Mouse (Mus musculus) megakaryocyte, embryonic 14.5 days (primary cell): Measurements from ENCODE around the gene Dcp1a. TPM values are rescaled to one million over a fixed set of nuclear protein-coding genes. Genes with fewer than 3 reads are reported as not detected.

Source experiments
- H3K27me3 ChIP-seq: replicated peaks from 2 replicates; pipeline ENCODE3; 2012; ENCODE audit warnings: inconsistent platforms
- H3K36me3 ChIP-seq: replicated peaks from 2 replicates; pipeline ENCODE3; 2012; ENCODE audit warnings: low read length, inconsistent platforms, mixed read lengths
- H3K4me1 ChIP-seq: 2 replicates; pipeline ENCODE4 v1.6.1; 2012; ENCODE audit warnings: inconsistent platforms
- H3K4me3 ChIP-seq: replicated peaks from 2 replicates; pipeline ENCODE3; 2012; ENCODE audit warnings: moderate library complexity, mild to moderate bottlenecking, inconsistent platforms
- H3K9me3 ChIP-seq: 2 replicates; pipeline ENCODE4 v1.6.1; 2012; ENCODE audit warnings: inconsistent platforms
- FLI1 ChIP-seq: IDR thresholded peaks from 2 replicates; pipeline ENCODE4 v1.6.1; 2012; ENCODE audit warnings: low read length, inconsistent platforms, mixed read lengths
- GATA1 ChIP-seq: IDR thresholded peaks from 3 replicates; pipeline ENCODE4 v1.6.1; 2012; ENCODE audit warnings: mixed read lengths, low read length, inconsistent platforms, borderline replicate concordance
- polyA plus RNA-seq: library from polyadenylated mRNA; stranded (reverse); fragments of >175 nt; gene quantifications from 2 replicates; pipeline ENCODE4 v1.2.3, GENCODE M21; 2012; ENCODE audit warnings: low replicate concordance; ENCODE audit not compliant: insufficient read depth

The Dcp1a gene
- polyA plus RNA-seq, 1 experiment: 22.3 TPM

DNA sequence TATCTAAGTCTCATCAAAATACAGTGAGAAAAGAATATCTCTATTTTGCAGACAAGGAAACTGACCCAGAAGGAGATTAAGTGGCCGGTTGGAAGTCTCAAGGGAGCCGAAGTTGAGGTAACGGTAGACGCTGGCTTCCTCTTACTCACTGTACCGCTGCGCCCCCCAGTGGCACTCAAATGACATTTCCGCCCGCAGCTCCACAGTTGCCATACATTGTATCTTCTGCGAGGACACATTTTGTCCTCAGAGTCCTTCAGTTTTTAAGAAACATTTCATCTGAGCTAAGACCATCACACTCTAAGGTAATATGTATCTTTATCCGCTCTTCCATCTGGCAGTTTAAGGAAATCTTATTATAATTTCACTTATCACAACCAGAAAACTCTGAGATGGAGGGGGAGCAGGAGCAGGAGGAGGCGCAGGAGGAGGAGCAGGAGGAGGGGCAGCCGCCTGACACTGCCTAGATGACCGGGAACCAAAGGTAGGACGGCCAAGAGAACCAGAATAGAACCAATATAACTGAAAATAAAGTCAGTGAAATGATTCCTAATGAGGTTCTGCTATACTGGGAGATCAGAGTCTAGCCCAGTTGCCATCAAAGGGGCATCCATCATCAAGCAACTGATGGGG, 19.3 kb upstream of the Dcp1a start:
- no peak for TF ChIP-seq FLI1
- TF ChIP-seq GATA1: no peak
- Histone ChIP-seq H3K9me3 (no peaks in the 10 kb centered on the region), H3K4me1 (peaks cover 44% of the 10 kb centered on the region), H3K4me3 (peak overlapping the region; percentile 21), H3K36me3 (no peaks in the 10 kb centered on the region), H3K27me3 (peaks cover 26% of the 10 kb centered on the region)

DNA sequence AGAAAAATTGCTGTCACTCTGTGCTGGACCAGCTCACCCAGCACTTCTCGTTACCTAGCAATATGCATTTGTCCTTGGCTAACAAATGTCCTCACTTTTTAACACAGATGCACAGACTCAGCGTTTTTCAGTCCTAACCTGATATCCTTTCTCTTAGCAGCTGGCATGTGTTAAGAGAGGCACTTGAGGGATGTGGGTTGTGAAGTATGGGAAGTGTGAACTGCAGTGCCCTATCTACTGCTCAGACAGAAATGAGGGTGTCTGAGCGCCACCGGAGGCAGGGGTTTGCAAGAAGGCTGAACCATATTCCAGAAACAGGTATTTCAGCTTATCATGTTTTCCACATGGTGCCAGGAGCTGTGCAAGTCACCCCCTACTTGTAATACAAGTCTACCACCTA, 16.0 kb upstream of the Dcp1a start:
- peaks cover 18% of the 10 kb centered on the region for H3K27me3 ChIP-seq
- no peaks in the 10 kb centered on the region for H3K9me3 ChIP-seq
- no peak overlapping the region for H3K4me3 ChIP-seq
- peaks cover 24% of the 10 kb centered on the region for H3K4me1 ChIP-seq
- no peaks in the 10 kb centered on the region for H3K36me3 ChIP-seq
- TF ChIP-seq FLI1 (no peak), GATA1 (no peak)

DNA sequence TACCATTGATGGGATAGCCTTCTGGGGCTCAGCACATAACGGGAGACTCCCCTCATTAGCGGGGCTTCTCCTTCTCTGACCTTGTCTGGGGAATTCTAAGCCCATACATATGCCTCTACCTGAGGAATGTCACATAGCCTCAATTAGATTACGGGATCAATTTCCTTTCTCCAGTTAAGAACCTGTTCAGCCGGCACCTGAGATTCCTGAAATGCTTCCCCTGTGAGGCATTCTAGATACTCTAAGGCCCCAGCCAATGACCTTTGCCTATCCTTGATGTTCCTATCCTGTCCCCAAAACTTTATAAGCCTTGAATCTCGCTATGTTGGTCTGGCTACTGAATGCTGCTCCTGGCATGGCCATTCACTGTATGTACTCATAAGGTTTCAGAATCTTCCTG, 5.7 kb upstream of the Dcp1a start:
- Histone ChIP-seq H3K27me3 (peaks cover 18% of the 10 kb centered on the region), H3K9me3 (no peaks in the 10 kb centered on the region), H3K4me3 (no peak overlapping the region), H3K4me1 (no peaks in the 10 kb centered on the region), H3K36me3 (no peaks in the 10 kb centered on the region)
- TF ChIP-seq FLI1 (no peak), GATA1 (no peak)

DNA sequence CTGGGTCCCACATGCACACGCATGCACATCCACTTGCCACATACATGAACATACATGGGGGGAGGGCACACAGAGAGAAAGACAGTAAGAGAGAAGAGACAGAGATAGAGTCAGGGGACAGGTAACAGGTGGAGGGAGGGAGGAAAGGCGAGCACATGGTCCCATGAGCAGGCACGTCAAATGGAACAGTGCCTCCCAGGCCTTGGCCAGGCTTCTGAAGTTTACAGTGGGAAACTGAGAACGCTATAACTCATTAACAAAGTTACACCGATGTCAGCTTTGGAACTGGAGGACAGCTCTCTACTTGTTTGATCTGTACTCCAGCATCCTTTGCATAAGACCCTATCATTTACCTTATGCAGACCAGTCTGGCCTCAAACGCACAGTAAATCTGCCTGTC, 4.9 kb upstream of the Dcp1a start:
- no peaks in the 10 kb centered on the region for H3K4me1 ChIP-seq
- peaks cover 15% of the 10 kb centered on the region for H3K27me3 ChIP-seq
- no peak overlapping the region for H3K4me3 ChIP-seq
- H3K9me3 ChIP-seq: no peaks in the 10 kb centered on the region
- no peaks in the 10 kb centered on the region for H3K36me3 ChIP-seq
- TF ChIP-seq GATA1: no peak
- TF ChIP-seq FLI1: no peak

DNA sequence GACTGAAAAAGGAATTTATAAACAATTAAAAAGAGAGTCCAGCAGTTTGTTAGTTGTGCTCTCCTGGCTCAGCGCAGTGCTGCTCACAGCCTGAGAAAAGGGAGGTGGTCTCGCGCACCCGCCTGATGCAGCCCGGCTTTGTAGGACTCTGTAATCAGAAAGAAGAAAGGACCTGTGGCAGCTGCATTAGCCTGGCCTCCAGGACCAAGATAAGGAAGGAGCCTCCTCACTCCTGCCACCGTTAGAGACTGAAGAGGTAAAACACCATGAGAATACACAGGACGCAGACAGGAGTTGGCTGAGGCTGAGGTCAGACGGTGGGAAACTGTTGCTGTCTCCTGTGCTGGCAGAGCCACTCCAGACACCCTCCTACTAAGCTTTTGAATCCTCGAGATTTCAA, 12.0 kb downstream of the Dcp1a start, which contains the start of gene Cacna1d:
Cacna1d (minus strand) TSS at position 114 of the 400 bp plus-strand sequence.
- Histone ChIP-seq H3K4me3 (no peak within 1 kb of the TSS), H3K4me1 (peaks cover 23% of the 10 kb centered on the region), H3K9me3 (no peaks in the 10 kb centered on the region), H3K27me3 (no peaks in the 10 kb centered on the region), H3K36me3 (peaks cover 94% of the 10 kb centered on the region)
- TF ChIP-seq GATA1 (no peak), FLI1 (no peak)

DNA sequence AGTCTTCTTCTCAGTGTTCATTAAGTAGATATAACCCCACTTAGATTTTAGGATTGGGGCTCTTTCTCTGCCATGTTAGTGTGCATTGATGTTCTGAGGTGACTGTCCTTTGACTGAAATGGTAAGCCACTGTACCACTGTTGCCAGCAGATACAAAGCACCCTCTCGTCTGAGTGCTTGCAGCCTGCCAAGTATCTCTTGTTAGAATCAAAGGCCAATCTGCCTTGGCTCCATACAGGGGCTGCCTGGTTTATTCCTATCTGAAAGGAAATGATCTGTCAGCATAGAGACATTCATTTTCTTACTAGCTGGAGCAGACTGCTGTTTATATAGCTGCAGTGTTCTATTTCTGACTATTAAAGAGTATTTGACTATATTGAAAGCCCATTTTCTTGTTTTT, 13.9 kb downstream of the Dcp1a start:
- Histone ChIP-seq H3K9me3 (no peaks in the 10 kb centered on the region), H3K36me3 (peaks cover 92% of the 10 kb centered on the region), H3K4me1 (peaks cover 36% of the 10 kb centered on the region), H3K4me3 (no peak overlapping the region), H3K27me3 (no peaks in the 10 kb centered on the region)
- TF ChIP-seq GATA1: no peak
- no peak for TF ChIP-seq FLI1

DNA sequence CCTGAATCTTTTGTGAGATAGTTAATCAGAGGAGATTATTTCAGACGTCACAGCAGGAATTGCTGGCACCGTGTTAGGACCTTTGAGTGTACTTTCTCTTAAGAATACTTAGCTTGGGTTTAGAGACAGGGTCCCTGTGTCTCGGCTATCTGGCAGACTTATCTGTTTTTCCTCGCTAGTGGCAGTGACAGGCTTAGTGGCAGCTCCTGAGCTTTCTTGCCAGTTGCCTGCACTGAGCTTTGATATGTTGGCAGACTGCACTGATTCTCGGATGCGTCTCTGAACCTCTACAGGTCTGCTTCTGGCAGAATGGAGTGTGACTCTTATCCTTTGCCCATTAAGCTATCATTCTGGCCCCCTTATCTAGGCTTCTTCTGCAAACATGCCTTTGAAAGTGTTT, 15.7 kb downstream of the Dcp1a start:
- H3K4me3 ChIP-seq: no peak overlapping the region
- peaks cover 94% of the 10 kb centered on the region for H3K36me3 ChIP-seq
- no peaks in the 10 kb centered on the region for H3K27me3 ChIP-seq
- TF ChIP-seq FLI1 (no peak), GATA1 (no peak)
- peaks cover 46% of the 10 kb centered on the region for H3K4me1 ChIP-seq
- H3K9me3 ChIP-seq: no peaks in the 10 kb centered on the region

DNA sequence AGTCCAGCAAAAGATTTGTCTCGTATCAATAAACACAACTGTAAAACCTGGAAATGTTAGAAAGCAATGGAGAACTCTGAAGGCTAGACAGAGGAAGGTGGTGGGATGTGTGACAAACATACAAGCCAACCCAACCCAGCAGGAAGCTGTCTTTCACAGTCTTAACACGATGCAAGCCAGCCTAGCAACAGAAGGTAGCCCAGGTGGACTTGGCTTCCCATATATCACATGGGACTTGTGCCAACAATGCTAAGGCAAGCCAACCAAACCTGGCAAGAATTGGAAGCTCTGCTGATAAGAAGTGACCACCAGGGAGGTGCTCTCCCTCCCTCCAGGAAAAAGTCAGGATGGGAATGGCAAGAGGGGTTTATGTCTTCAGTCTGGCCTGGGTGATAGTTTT, 18.9 kb downstream of the Dcp1a start:
- no peak for TF ChIP-seq GATA1
- TF ChIP-seq FLI1: no peak
- peaks cover 91% of the 10 kb centered on the region for H3K36me3 ChIP-seq

DNA sequence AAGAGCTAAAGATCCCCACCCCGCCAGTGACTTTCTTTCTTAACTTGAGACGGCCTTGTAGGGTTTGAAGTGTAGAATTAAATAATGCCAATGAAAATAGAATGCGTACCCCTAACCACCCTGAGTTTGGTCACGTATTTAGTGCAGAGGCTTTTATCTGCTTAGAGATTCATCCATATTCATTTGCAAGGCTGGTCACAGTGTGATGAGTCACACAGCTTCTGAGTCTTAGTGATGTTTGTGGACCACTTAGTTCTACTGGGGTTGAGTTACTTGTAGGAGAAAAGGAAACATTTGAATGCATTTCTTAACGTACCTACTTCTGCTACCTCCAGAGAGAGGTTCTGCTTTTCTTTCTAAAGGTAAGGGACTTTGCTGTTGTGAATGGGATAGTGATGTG, 25.7 kb downstream of the Dcp1a start:
- Histone ChIP-seq H3K27me3 (no peaks in the 10 kb centered on the region), H3K4me1 (peaks cover 18% of the 10 kb centered on the region), H3K4me3 (no peak overlapping the region), H3K9me3 (no peaks in the 10 kb centered on the region), H3K36me3 (peaks cover 92% of the 10 kb centered on the region)
- no peak for TF ChIP-seq GATA1

More for the DNA sequence above, 18.9 kb downstream of the Dcp1a start:
- H3K9me3 ChIP-seq: no peaks in the 10 kb centered on the region
- peaks cover 57% of the 10 kb centered on the region for H3K4me1 ChIP-seq
- H3K27me3 ChIP-seq: no peaks in the 10 kb centered on the region
- no peak overlapping the region for H3K4me3 ChIP-seq

DNA sequence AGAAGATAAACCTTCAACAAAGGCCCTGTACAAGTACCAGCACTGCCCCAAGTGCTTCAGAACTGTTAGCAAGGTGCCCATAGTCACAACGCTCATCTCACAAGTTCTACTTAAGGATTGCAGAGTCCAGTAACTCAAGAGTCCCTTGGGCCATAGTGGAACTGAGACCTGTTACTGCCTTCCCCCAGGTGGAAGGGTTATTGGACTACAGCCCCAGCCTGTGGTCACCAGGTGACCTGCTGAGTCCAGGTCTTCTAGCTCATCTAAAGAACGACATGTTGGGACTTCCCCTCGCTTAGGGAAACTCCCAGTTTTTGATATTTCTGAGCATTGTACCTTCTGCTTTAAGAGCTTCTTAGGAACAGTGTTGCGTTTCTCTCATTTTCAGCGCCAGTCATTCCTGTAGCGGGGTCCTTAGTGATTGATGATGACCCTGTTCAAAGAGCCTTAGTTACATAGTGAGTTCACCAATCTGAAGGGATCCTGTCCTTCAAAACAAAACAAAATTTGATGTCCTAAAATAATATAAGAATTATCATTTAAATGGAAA, 31.0 kb downstream of the Dcp1a start:
- Histone ChIP-seq H3K27me3 (no peaks in the 10 kb centered on the region), H3K36me3 (peaks cover 92% of the 10 kb centered on the region), H3K4me1 (peaks cover 10% of the 10 kb centered on the region), H3K9me3 (no peaks in the 10 kb centered on the region), H3K4me3 (no peak overlapping the region)
- TF ChIP-seq FLI1: no peak
- no peak for TF ChIP-seq GATA1

DNA sequence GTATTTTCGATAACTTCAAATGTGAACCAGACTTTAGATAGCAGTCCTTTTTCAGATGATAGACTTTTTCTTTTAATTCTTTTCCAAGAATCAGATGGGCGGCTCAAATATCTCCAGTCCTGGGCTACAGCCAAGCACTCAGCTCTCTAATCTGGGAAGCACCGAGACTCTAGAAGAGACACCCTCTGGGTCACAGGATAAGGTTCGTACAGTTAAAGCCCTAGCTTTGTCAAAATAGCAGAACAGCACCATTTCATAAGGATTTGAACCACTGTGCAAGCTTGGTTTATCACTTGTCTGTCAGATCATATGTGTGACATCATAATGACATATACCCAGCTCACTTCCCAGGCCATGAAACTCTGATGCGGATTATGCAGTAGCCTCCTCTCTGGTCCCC, 33.6 kb downstream of the Dcp1a start:
- Histone ChIP-seq H3K9me3 (no peaks in the 10 kb centered on the region), H3K27me3 (no peaks in the 10 kb centered on the region), H3K36me3 (peaks cover 90% of the 10 kb centered on the region), H3K4me1 (peaks cover 11% of the 10 kb centered on the region; the same call in 1 of the 2 replicates), H3K4me3 (no peak overlapping the region)
- TF ChIP-seq FLI1 (no peak), GATA1 (no peak)
